Mouse (Mus musculus) small intestine, adult 2 months (tissue): ENCODE data around the gene Mea1.

ENCODE experiments used
- CTCF ChIP-seq: fragments of 200-500 bp; IDR thresholded peaks from 2 replicates; pipeline ENCODE4 v1.5.1; 2012; ENCODE audit warnings: low read depth, mild to moderate bottlenecking, control low read depth, inconsistent platforms, low read length, moderate library complexity, mixed read lengths; ENCODE audit not compliant: insufficient replicate concordance, insufficient read length; ENCODE audit errors: extremely low read depth
- POLR2A ChIP-seq: fragments of 200-500 bp; IDR thresholded peaks from 2 replicates; pipeline ENCODE4 v1.6.1; 2012; ENCODE audit warnings: low read depth, mild to moderate bottlenecking, control low read depth, inconsistent platforms, low read length, moderate library complexity

DNA sequence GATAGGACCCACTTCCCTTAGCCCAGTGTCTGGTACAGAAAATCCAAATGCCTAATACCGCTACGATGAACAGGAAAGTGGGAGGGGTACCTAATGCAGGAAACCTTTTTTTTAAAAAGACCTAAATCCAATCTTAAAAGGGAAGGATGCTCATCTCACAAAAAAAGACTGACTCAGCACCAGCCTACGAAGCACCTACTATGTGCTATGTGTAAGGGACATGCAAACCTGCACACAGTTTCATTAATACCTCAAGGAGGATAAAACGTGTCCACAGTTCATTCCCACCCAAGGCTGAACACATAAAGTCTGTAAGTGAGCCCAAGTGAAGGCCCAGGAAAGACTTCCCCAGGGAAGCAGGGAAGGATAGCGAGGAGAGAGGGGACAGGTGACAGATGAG lies 23.9 kb downstream of the Mea1 start:
- TF ChIP-seq CTCF (no peak), POLR2A (no peak)
